Mouse (Mus musculus) heart, adult 2 months (tissue): ENCODE data around the gene Gm17606.
A peak's percentile ranks its signal among the peaks of the same experiment; 100 is the strongest.

ENCODE experiments used
- CTCF ChIP-seq: fragments of 200-600 bp; IDR thresholded peaks from 2 replicates; pipeline ENCODE4 v1.8.1; 2022; ENCODE audit warnings: antibody characterized with exemption, mild to moderate bottlenecking, moderate library complexity
- POLR2A ChIP-seq: fragments of 200-500 bp; IDR thresholded peaks from 2 replicates; pipeline ENCODE4 v1.6.1; 2011; ENCODE audit warnings: mild to moderate bottlenecking, low read depth, low read length, control low read depth; ENCODE audit not compliant: insufficient read depth

DNA sequence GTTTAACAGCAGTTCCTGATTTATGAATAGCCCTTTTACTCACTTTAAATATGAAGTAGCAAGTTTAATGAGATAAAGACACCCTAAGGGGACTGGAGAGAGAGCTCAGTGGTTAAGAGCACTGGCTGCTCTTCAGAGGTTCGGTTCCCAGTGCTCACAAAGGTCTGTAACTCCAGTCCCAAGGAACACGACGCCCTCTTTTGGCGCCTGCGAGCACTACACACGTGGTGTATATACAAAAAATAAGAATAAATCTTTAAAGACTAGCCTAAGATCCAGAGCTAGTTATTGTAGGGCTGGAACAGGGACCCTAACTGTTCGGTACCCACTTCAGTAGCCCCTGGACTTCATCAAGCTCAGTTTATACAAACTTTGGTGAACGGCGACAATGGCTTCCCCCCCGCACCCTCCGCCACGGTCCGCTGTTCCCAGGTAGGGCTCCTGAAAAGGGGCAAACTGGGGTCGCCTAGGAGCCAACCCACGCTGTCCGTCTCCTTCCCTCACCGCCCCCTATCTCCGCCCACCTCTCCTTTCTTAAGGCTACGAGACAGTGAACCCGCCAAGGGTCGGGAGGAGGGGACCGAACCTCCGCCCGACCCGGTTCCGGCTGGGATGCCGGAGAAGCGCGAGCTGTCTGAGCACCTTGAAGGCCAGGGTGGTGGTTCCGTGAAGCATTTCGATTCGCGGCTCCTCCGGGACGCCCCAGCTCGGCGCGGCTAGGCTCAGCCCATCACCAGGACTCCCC, 23.4 kb upstream of the Gm17606 start:
- peak; percentile 15; the same call in 1 of the 2 replicates for TF ChIP-seq CTCF
- no peak for TF ChIP-seq POLR2A
